Mouse (Mus musculus): Measurements from ENCODE around the gene Rbp2. TPM values are rescaled to one million over a fixed set of nuclear protein-coding genes. Genes with fewer than 3 reads are reported as not detected.

The Rbp2 gene
- polyA plus RNA-seq (2016; fragmentation: Nextera tagmentation; extraction: Ambion mirVana) = 0.77 and 1.0 TPM in 2 replicates

- Histone ChIP-seq H3K27ac (no peak within 1 kb of the TSS), H3K27me3 (ENCODE audit: insufficient read depth, poor library complexity, severe bottlenecking) (no peaks in the 10 kb centered on the region), H3K36me3 (no peaks in the 10 kb centered on the region), H3K4me3 (no peak within 1 kb of the TSS), H3K9me3 (no peaks in the 10 kb centered on the region), H3K4me1 (replicated peaks) (0 out of 2 replicates have a peak, but pooled peaks cover 10% of the 10 kb centered on the region)
- 91% methylated on average over 3 of the region's 3 CpGs for WGBS
- DNase-seq (ENCODE audit: low spot score) = no peak
Measured at GRCm38 (mm10) chr9:98485815-98486214, at the start of gene Rbp2. TSS of gene Rbp2 (plus strand) at chr9:98486115.

- Histone ChIP-seq H3K36me3 (peaks cover 17% of the 10 kb centered on the region; the same call in 1 of the 2 replicates), H3K9me3 (no peaks in the 10 kb centered on the region), H3K4me1 (replicated peaks) (peaks cover 41% of the 10 kb centered on the region), H3K27ac (no peak overlapping the region), H3K4me3 (no peak overlapping the region), H3K27me3 (ENCODE audit: insufficient read depth, poor library complexity, severe bottlenecking) (peaks cover 35% of the 10 kb centered on the region)
- WGBS = 86% methylated on average over 4 of the region's 4 CpGs
- no peak for DNase-seq (ENCODE audit: low spot score)
Measured at GRCm38 (mm10) chr9:98437819-98438218, 48.1 kb upstream of the Rbp2 start.

DNA sequence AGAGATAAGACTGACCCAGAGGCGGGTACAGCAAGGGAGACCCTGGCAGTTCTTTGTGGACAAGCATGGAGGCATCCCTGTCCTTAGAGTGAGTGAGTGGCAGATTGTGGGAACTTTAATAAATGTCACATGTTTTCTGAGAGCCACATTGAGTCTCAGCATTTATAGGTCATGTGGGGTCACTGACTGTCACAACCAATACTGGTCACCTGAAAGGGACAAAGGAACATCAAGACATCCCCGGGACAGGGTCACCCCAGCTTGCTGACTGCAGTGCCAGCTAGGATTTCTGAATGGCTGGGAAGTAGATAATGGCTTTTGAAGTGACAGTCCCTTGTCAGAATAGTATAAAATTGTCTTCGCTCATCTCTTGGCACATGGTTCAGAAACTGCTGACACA is 46.8 kb upstream of the Rbp2 start:
- peaks cover 28% of the 10 kb centered on the region for H3K4me1 ChIP-seq (replicated peaks)
- peaks cover 17% of the 10 kb centered on the region; the same call in 1 of the 2 replicates for H3K36me3 ChIP-seq
- DNase-seq (ENCODE audit: low spot score) = no peak
- no peaks in the 10 kb centered on the region for H3K9me3 ChIP-seq
- 52% methylated on average over 3 of the region's 3 CpGs for WGBS
- peaks cover 31% of the 10 kb centered on the region for H3K27me3 ChIP-seq (ENCODE audit: insufficient read depth, poor library complexity, severe bottlenecking)
- H3K4me3 ChIP-seq = no peak overlapping the region
- no peak overlapping the region for H3K27ac ChIP-seq

- WGBS = 57% methylated on average over 5 of the region's 5 CpGs
- DNase-seq (ENCODE audit: low spot score) = peak; percentile 44
- no peak overlapping the region for H3K27ac ChIP-seq
- peaks cover 21% of the 10 kb centered on the region for H3K36me3 ChIP-seq
- no peak overlapping the region for H3K4me3 ChIP-seq
- H3K27me3 ChIP-seq (ENCODE audit: insufficient read depth, poor library complexity, severe bottlenecking) = peaks cover 3% of the 10 kb centered on the region; the same call in 1 of the 2 replicates
- H3K4me1 ChIP-seq (replicated peaks) = peaks cover 20% of the 10 kb centered on the region
- no peaks in the 10 kb centered on the region for H3K9me3 ChIP-seq
Measured at GRCm38 (mm10) chr9:98442638-98443037, 43.3 kb upstream of the Rbp2 start.

DNA sequence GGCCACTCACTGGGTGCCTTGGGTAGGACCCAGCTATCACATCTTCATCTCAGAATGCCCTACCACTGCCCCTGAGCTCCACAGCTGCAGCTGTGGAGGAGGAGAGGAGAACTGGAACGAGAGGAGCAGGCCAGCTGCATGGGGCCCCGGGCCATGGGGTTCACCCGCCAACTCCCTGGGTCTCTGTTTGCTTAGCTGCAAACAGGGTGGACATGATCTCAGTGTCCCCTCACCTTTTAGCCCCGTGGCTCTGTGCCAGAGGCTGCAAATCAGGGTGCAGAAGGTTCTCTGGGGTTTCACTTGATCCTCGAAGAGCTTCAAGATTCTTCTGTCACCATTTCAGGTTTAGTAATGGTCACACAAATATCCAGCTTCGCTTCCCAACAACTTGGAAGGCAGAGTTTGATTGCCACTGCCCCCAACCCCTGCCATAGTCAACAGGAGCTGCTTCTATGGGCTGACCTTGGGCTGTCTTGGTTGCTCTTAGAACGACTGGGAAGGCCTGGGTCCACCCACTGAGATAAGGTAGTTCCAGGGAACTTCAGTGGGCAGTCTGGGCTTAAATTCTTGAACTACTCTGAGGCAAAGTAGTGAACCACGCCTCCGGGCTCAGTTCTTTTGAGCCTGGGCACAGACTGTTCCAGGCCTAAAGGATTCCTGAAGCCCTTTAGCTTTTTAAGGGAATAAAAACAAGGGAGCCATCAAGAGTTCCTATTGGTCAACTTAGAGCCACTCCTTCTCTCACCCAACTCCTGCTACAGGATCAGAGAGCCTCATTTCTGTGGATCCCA is 40.4 kb upstream of the Rbp2 start:
- Histone ChIP-seq H3K4me3 (no peak overlapping the region), H3K4me1 (replicated peaks) (no peaks in the 10 kb centered on the region), H3K27ac (no peak overlapping the region), H3K36me3 (peaks cover 19% of the 10 kb centered on the region), H3K27me3 (ENCODE audit: insufficient read depth, poor library complexity, severe bottlenecking) (no peaks in the 10 kb centered on the region), H3K9me3 (no peaks in the 10 kb centered on the region)
- 86% methylated on average over 9 of the region's 9 CpGs for WGBS
- DNase-seq (ENCODE audit: low spot score) = no peak

DNA sequence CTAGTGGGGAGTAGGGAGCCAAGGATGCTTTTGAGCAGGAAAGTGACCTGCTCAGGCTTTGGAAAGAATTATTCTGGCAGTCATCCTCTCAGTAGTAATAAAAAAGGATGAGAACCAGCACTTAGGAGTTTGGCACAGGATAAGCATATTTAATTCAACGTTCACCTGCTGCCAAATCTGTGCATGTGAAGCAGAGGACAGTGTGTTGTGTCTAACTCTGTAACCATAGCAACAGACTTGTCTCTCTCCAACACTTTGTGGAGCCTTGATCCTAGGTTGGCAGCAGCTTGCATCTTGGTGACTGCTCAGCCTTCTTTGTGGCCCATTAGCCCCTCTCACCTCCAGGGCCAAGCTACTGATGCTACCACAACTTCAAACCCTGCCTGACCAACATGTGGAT is 34.9 kb upstream of the Rbp2 start:
- DNase-seq (ENCODE audit: low spot score) = no peak
- H3K27me3 ChIP-seq (ENCODE audit: insufficient read depth, poor library complexity, severe bottlenecking) = no peaks in the 10 kb centered on the region
- no peak overlapping the region for H3K27ac ChIP-seq
- H3K9me3 ChIP-seq = 0 out of 2 replicates have a peak, but pooled peaks cover 3% of the 10 kb centered on the region
- no peaks in the 10 kb centered on the region for H3K4me1 ChIP-seq (replicated peaks)
- no peak overlapping the region for H3K4me3 ChIP-seq
- H3K36me3 ChIP-seq = peaks cover 6% of the 10 kb centered on the region; the same call in 1 of the 2 replicates
- 78% methylated on average over 1 of the region's 1 CpGs for WGBS

GRCm38 (mm10) chr9:98466709-98467108 is 19.2 kb upstream of the Rbp2 start:
- H3K36me3 ChIP-seq = no peaks in the 10 kb centered on the region
- no peaks in the 10 kb centered on the region for H3K4me1 ChIP-seq (replicated peaks)
- H3K27ac ChIP-seq = no peak overlapping the region
- H3K4me3 ChIP-seq = no peak overlapping the region
- H3K9me3 ChIP-seq = no peaks in the 10 kb centered on the region
- 77% methylated on average over 2 of the region's 2 CpGs for WGBS
- no peaks in the 10 kb centered on the region for H3K27me3 ChIP-seq (ENCODE audit: insufficient read depth, poor library complexity, severe bottlenecking)
- no peak for DNase-seq (ENCODE audit: low spot score)

DNA sequence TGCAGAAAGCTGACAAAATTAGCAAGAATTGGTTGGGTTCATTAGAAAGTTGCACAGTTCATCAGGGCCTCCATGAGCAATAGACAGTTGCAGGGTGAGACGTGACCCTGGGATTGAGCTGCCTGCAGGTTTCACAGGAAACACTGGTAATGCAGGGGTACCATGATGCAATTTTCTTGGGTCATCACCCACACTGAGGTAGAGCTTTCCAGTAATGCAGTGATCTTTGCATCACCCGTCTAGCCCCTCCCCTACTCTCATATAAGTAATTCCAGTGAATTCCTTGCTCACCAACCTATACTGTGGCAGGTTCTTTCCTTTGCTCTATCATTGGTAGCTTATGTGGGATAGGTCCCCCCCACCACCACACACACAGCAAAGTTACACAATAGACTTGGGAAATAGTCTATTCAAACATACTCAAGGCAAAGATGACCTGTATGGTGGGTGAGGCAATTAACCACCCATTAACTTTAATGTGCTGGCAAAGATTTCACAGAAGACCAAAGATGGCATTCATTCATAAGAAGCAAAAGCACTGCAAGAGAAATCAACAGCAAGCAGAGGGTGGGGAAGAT is 5.7 kb upstream of the Rbp2 start:
- H3K27ac ChIP-seq = no peak overlapping the region
- H3K9me3 ChIP-seq = no peaks in the 10 kb centered on the region
- WGBS = 85% methylated on average over 2 of the region's 2 CpGs
- DNase-seq (ENCODE audit: low spot score) = no peak
- H3K27me3 ChIP-seq (ENCODE audit: insufficient read depth, poor library complexity, severe bottlenecking) = no peaks in the 10 kb centered on the region
- no peaks in the 10 kb centered on the region for H3K36me3 ChIP-seq
- H3K4me1 ChIP-seq (replicated peaks) = no peaks in the 10 kb centered on the region
- no peak overlapping the region for H3K4me3 ChIP-seq

DNA sequence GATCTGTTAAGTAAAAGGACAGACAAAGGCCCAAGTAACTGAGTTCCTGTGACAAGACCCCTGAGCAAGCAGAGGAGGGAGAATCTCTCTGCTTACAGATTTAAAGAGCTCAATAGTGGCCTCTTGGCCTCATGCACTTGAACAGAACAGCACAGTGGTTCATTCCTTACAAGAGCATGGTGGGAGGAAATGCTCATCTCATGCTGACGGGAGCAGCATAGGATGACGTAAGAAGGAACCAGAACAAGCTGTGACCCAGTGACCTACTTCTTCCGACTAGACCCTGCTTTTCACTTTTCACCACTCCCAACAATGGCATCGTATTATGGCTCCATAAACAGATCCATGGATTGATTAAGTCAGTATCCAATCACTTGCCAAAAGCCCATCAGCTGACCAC is 3.7 kb upstream of the Rbp2 start:
- Histone ChIP-seq H3K27ac (no peak overlapping the region), H3K9me3 (no peaks in the 10 kb centered on the region), H3K4me3 (no peak overlapping the region), H3K36me3 (no peaks in the 10 kb centered on the region), H3K27me3 (ENCODE audit: insufficient read depth, poor library complexity, severe bottlenecking) (no peaks in the 10 kb centered on the region), H3K4me1 (replicated peaks) (no peaks in the 10 kb centered on the region)
- no peak for DNase-seq (ENCODE audit: low spot score)
- WGBS = 64% methylated on average over 4 of the region's 4 CpGs

DNA sequence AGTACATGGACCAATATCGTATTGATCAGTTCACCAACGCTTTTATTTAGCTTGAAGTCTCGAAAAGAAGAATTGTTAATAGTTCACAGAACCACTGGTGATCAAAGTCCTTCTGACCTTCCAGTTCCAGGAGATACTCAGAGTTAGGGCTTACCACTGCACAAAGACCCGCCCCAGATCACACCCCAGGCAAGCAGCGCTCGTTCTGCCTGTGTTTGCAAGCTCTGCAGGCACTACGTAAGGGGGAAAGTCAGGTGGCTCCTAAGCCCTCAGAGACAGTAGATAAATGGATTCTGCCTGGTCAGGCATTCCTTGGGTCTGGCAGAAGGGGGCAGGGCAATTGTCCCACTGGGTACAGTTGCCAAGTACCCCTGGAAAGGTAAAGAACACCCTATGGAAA is 895 bp upstream of the Rbp2 start:
- no peak for DNase-seq (ENCODE audit: low spot score)
- H3K4me3 ChIP-seq = no peak overlapping the region
- no peaks in the 10 kb centered on the region for H3K9me3 ChIP-seq
- no peak overlapping the region for H3K27ac ChIP-seq
- WGBS = 87% methylated on average over 7 of the region's 7 CpGs
- H3K4me1 ChIP-seq (replicated peaks) = 0 out of 2 replicates have a peak, but pooled peaks cover 5% of the 10 kb centered on the region
- no peaks in the 10 kb centered on the region for H3K36me3 ChIP-seq
- H3K27me3 ChIP-seq (ENCODE audit: insufficient read depth, poor library complexity, severe bottlenecking) = no peaks in the 10 kb centered on the region

DNA sequence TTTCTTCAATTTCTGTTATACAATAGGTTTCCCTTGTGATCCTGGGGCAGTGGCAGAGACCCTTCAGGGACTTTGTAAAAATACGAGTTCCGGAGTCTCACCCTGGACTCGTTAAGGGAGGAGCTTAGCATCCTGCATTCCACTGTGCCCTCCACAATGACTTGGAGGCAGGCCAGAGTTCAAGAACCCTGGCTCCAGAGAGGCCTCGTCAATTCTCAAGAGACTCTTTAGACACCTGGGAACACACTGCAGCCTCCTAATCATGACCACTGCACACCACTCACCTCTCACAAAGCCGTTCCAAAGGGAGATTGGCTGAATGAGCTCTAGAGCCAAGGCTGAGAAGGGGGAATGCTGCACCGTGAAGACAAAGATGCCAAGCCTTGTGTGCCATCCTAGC is 1.4 kb downstream of the Rbp2 start:
- no peak overlapping the region for H3K4me3 ChIP-seq
- 74% methylated on average over 6 of the region's 6 CpGs for WGBS
- H3K27ac ChIP-seq = no peak overlapping the region
- no peaks in the 10 kb centered on the region for H3K27me3 ChIP-seq (ENCODE audit: insufficient read depth, poor library complexity, severe bottlenecking)
- no peak for DNase-seq (ENCODE audit: low spot score)
- H3K4me1 ChIP-seq (replicated peaks) = 0 out of 2 replicates have a peak, but pooled peaks cover 10% of the 10 kb centered on the region
- H3K36me3 ChIP-seq = no peaks in the 10 kb centered on the region
- no peaks in the 10 kb centered on the region for H3K9me3 ChIP-seq

GRCm38 (mm10) chr9:98489532-98489931 is 3.6 kb downstream of the Rbp2 start:
- 73% methylated on average over 4 of the region's 4 CpGs for WGBS
- H3K27me3 ChIP-seq (ENCODE audit: insufficient read depth, poor library complexity, severe bottlenecking) = no peaks in the 10 kb centered on the region
- no peak overlapping the region for H3K4me3 ChIP-seq
- H3K36me3 ChIP-seq = no peaks in the 10 kb centered on the region
- H3K9me3 ChIP-seq = no peaks in the 10 kb centered on the region
- H3K4me1 ChIP-seq (replicated peaks) = 0 out of 2 replicates have a peak, but pooled peaks cover 10% of the 10 kb centered on the region
- 0 out of 2 replicates have a peak overlapping the region, but pooled peaks have one; percentile 12 for H3K27ac ChIP-seq
- no peak for DNase-seq (ENCODE audit: low spot score)

DNA sequence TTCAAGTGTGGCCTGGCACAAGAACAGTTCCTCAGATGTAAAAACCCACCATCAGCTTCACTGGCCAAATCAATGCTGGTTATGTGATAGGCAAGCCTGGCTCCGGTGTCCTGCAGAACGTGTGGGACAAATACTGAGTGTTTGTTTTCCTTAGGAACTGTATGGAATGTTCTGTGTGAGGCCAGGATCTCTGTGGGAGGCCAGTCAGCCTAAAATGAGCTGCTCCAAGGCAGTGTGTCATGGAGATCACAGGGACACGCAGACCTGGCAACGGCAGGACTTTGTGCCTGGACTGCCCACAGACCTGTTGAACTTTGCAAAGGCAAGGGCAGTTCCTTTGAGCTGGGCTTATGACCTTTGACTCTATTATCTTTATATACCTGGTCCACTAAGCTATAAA is 4.2 kb downstream of the Rbp2 start:
- DNase-seq (ENCODE audit: low spot score) = no peak

More for the DNA sequence above, 4.2 kb downstream of the Rbp2 start:
- 0 out of 2 replicates have a peak, but pooled peaks cover 10% of the 10 kb centered on the region for H3K4me1 ChIP-seq (replicated peaks)
- no peak overlapping the region for H3K27ac ChIP-seq
- no peak overlapping the region for H3K4me3 ChIP-seq
- H3K27me3 ChIP-seq (ENCODE audit: insufficient read depth, poor library complexity, severe bottlenecking) = no peaks in the 10 kb centered on the region
- 63% methylated on average over 4 of the region's 4 CpGs for WGBS
- H3K9me3 ChIP-seq = no peaks in the 10 kb centered on the region
- H3K36me3 ChIP-seq = no peaks in the 10 kb centered on the region

Measured in hindbrain, embryonic 10.5 days (tissue).